Mouse (Mus musculus) monocyte, adult 5-6 weeks (primary cell): ENCODE data around the gene Hist1h1c. TPM values are rescaled to one million over a fixed set of nuclear protein-coding genes. Genes with fewer than 3 reads are reported as not detected.

Experiments used
- ATAC-seq: fragments of 153-309, 156-312 bp; replicated peaks from 2 replicates; pipeline ENCODE4 v1.8.0; 2017; ENCODE audit warnings: mild to moderate bottlenecking; ENCODE audit not compliant: low TSS enrichment, insufficient number of reproducible peaks, severe bottlenecking, poor library complexity, low FRiP score
- total RNA-seq: library from RNA; stranded (forward); fragments of 200-1000, 200-491, 200-594 nt; gene quantifications from 3 replicates; pipeline ENCODE4 v1.2.3, GENCODE M21; 2017

The Hist1h1c gene
- total RNA-seq, 1 experiment from 2014 or later, result 677 TPM

GRCm38 (mm10) chr13:23772561-23773313 is 34.1 kb downstream of the Hist1h1c start:
- peak; percentile 50; the same call in 1 of the 2 replicates for ATAC-seq

- no peak for ATAC-seq
These were observed 39.7 kb downstream of the Hist1h1c start for GRCm38 (mm10) chr13:23778339-23778738.

GRCm38 (mm10) chr13:23779025-23779424 is 40.4 kb downstream of the Hist1h1c start:
- ATAC-seq, result no peak

Other genes with a start within 250 kb of the Hist1h1c start
- gene Btn2a2, start 250.0 kb upstream of the Hist1h1c start, total RNA-seq, result not detected in 3 replicates
- 24.5 to 149 TPM (median 46.4 TPM) in 3 replicates for gene Hist1h4h, start 207.8 kb upstream of the Hist1h1c start, total RNA-seq
- gene Hist1h2af, start 204.9 kb upstream of the Hist1h1c start, total RNA-seq, result 1.4 to 11.6 TPM in 2 of 3 replicates, not detected in the other
- not detected in 3 replicates for gene Hist1h3g, start 203.4 kb upstream of the Hist1h1c start, total RNA-seq
- gene Hist1h2bh, start 195.4 kb upstream of the Hist1h1c start, total RNA-seq, result 0.21 to 4.4 TPM (median 2.1 TPM) in 3 replicates
- 0.53 to 21.8 TPM (median 16.4 TPM) in 3 replicates for gene Hist1h3f, start 194.8 kb upstream of the Hist1h1c start, total RNA-seq
- gene Hist1h4f, start 187.2 kb upstream of the Hist1h1c start, total RNA-seq, result 42.2 to 123 TPM (median 49.9 TPM) in 3 replicates
- gene Hist1h1d, start 185.5 kb upstream of the Hist1h1c start, total RNA-seq, result 16.3 to 25.9 TPM (median 21.9 TPM) in 3 replicates
- 12.4 to 48.1 TPM (median 39.4 TPM) in 3 replicates for gene Hist1h3e, start 176.4 kb upstream of the Hist1h1c start, total RNA-seq
- 6.1 to 28.4 TPM (median 15.0 TPM) in 3 replicates for gene Hist1h2ae, start 167.6 kb upstream of the Hist1h1c start, total RNA-seq
- gene Hist1h2bg, start 167.4 kb upstream of the Hist1h1c start, total RNA-seq, result 86.4 to 193 TPM (median 86.9 TPM) in 3 replicates
- gene Hist1h2bf, start 164.6 kb upstream of the Hist1h1c start, total RNA-seq, result 19.2 to 51.4 TPM (median 45.4 TPM) in 3 replicates
- gene Hist1h2ad, start 164.4 kb upstream of the Hist1h1c start, total RNA-seq, result 1.5 to 92.8 TPM (median 16.7 TPM) in 3 replicates
- 1.5 to 3.3 TPM (median 2.1 TPM) in 3 replicates for gene Hist1h3d, start 163.0 kb upstream of the Hist1h1c start, total RNA-seq
- gene Hist1h4d, start 157.2 kb upstream of the Hist1h1c start, total RNA-seq, result 78.9 to 170 TPM (median 90.0 TPM) in 3 replicates
- gene Hist1h2be, start 117.7 kb upstream of the Hist1h1c start, total RNA-seq, result 13.1 to 35.9 TPM (median 14.5 TPM) in 3 replicates
- gene Hist1h1e, start 116.2 kb upstream of the Hist1h1c start, total RNA-seq, result 81.6 to 216 TPM (median 97.2 TPM) in 3 replicates
- 5.0 to 8.9 TPM (median 8.3 TPM) in 3 replicates for gene Hist1h2ac, start 54.9 kb upstream of the Hist1h1c start, total RNA-seq
- 28.7 to 101 TPM (median 49.7 TPM) in 3 replicates for gene Hist1h2bc, start 54.6 kb upstream of the Hist1h1c start, total RNA-seq
- gene Hist1h1t, start 43.0 kb upstream of the Hist1h1c start, total RNA-seq, result not detected in 3 replicates
- gene Hist1h4c, start 40.4 kb upstream of the Hist1h1c start, total RNA-seq, result 82.1 to 150 TPM (median 93.5 TPM) in 3 replicates
- gene Hfe, start 28.0 kb upstream of the Hist1h1c start, total RNA-seq, result 90.6 to 170 TPM (median 150 TPM) in 3 replicates
- 6.8 TPM in 1 of 3 replicates, not detected in the others for gene Hist1h3c, start 6.8 kb downstream of the Hist1h1c start, total RNA-seq
- gene Hist1h2bb, start 7.9 kb downstream of the Hist1h1c start, total RNA-seq, result 151 to 300 TPM (median 178 TPM) in 3 replicates
- 64.3 to 74.6 TPM in 2 of 3 replicates, not detected in the other for gene Hist1h2ab, start 12.3 kb downstream of the Hist1h1c start, total RNA-seq
- 9.7 TPM in 1 of 3 replicates, not detected in the others for gene Hist1h3b, start 13.5 kb downstream of the Hist1h1c start, total RNA-seq
- 10.8 to 62.1 TPM (median 12.1 TPM) in 3 replicates for gene Hist1h4b, start 18.2 kb downstream of the Hist1h1c start, total RNA-seq
- 43.2 to 186 TPM (median 59.3 TPM) in 3 replicates for gene Hist1h4a, start 22.4 kb downstream of the Hist1h1c start, total RNA-seq
- 4.6 to 86.2 TPM (median 18.3 TPM) in 3 replicates for gene Hist1h3a, start 23.6 kb downstream of the Hist1h1c start, total RNA-seq
- gene Hist1h1a, start 24.9 kb downstream of the Hist1h1c start, total RNA-seq, result 55.4 to 86.3 TPM (median 64.8 TPM) in 3 replicates
- gene Trim38, start 31.1 kb downstream of the Hist1h1c start, total RNA-seq, result not detected in 3 replicates
- gene Slc17a2, start 68.2 kb downstream of the Hist1h1c start, total RNA-seq, result not detected in 3 replicates
- gene Slc17a3, start 100.6 kb downstream of the Hist1h1c start, total RNA-seq, result not detected in 3 replicates
- gene Slc17a1, start 128.9 kb downstream of the Hist1h1c start, total RNA-seq, result not detected in 3 replicates
- gene Slc17a4, start 176.2 kb downstream of the Hist1h1c start, total RNA-seq, result not detected in 3 replicates
- not detected in 3 replicates for gene Hist1h2ba, start 195.3 kb downstream of the Hist1h1c start, total RNA-seq
- gene Hist1h2aa, start 195.7 kb downstream of the Hist1h1c start, total RNA-seq, result not detected in 3 replicates